Mouse (Mus musculus): ENCODE measurements around the gene Smoc2.

Smoc2 gene

DNA sequence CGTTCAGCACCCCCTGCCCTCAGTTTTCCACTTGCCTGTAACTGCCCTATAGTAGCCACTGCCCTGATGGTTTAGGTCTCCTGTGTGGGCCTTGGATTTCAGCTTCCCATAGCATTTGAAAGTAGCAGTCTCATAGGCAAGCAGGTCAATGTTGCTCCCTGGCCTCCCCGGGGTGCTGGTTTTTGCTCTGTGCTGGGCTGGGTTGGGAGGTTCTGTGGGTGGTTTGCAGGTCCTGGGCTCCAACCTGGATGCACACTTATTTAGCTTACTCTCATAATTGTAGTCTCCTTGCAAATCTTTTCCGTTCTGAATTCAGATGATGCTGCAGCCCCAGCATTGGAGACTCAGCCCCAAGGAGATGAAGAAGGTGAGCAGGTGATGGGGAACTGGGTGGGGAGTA lies 67.6 kb downstream of the Smoc2 start:
- DNase-seq (ENCODE audit: inconsistent ontology term) = no peak

DNA sequence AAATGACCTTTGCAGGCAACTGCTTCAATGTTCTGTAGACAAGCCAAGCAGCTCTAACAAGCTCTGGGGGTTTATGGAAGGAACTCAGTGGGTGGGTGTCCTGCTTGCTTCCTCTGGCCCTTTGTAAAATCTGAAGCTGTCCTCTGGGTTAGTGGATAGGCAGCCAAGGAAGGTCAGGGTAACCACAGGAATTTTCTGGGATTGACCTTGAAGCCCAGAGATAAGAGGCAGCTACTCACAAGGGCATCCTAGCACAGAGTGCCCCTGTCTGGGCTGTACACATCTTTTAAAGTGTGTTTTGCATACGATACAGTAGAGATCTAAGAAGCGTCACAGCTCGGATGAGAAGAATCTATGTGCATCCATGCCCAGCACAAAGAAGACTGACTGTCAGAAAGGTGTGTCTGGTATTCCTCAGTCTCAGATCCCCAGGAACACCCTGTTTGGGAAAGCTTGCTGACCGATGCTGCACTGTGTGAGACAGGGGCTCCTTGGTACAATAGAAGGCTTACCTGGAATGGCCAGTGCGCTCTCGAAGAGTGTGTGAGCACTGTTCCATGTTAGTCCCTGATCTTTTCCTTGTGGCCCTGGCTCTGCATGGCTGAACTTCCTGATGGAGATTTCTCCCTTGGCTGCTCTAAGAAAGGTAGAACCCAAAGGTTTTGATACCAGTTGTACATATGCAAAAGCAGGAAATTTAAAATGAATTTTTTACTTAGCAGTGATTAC lies 69.9 kb downstream of the Smoc2 start:
- no peak for DNase-seq (ENCODE audit: inconsistent ontology term)

DNA sequence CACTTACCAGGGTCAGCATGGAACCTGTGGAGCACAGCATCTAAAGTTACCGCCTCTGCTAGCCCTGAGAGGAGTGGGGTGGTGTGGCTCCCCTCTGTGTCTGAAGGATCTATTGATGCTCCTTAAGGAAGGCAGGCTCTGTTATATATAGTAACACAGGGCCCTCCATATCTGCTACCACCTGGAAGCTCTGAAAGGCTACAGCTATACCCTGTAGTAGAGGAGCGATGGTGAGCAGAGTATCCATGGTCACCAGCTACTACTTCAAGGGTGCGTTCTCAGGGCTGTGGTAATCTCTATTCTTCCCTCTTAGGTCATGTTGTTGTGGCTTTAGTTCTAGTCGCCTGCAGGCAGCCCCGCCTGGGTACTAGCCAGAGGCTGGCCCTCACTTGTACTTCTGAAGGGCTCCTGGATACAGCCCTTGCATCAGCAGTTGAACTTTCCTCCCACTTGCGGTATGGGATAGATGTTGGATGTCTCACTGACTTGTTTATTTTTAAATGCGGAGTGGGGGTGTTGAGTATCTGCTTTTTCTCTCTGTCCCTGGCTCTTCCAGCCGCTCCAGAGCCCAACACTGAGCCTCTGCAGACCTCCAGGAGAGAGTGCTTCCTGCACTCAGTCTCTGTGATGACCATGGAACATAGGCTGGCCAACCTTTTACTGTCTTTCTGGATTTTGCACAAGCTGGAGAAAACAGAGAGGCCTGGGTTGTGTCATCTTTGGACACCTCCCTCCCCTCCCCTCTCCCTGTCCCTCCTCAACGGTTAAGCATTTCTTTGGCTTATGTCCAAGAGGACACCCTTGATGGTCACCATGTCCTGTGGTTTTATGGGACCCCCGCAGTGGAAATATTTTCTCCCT lies 74.1 kb downstream of the Smoc2 start:
- no peak for DNase-seq (ENCODE audit: inconsistent ontology term)

DNA sequence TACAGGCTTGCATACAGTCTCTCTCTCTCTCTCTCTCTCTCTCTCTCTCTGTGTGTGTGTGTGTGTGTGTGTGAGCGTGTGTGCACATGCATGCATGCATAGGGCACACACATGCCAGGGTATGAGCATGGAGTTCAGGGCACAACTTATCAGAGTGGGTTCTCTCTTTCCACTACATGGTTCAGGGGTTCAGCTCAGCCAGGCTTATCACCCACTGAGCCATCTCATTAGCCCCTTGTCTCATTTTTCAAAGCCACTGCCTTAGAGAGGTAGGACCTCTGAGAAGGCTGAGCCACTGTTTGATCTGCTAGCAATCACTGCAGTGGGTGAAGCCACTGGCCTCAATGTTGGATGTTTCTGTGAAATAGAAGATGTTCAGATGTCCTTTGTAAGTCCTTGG lies 82.2 kb downstream of the Smoc2 start:
- DNase-seq (ENCODE audit: inconsistent ontology term) = no peak

DNA sequence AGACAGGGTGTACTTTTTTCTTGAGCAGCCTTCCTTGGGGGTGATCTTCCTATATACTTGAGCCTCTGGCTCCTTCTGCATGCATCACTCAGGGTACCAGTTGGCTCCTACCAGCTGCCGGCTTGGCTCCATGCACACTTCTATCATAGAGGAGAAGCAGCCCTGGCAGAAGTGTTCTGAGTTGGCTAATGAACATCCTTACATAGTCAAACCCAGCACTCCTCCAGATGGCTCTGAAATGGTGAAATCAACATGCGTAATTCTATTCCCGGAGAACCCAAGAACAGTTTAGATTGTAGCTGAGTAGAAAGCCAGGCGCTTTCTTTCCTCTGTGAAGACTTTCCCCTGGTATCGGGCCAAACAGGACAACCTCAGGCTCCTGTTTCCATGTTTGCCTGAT lies 91.2 kb downstream of the Smoc2 start:
- no peak for DNase-seq (ENCODE audit: inconsistent ontology term)

DNA sequence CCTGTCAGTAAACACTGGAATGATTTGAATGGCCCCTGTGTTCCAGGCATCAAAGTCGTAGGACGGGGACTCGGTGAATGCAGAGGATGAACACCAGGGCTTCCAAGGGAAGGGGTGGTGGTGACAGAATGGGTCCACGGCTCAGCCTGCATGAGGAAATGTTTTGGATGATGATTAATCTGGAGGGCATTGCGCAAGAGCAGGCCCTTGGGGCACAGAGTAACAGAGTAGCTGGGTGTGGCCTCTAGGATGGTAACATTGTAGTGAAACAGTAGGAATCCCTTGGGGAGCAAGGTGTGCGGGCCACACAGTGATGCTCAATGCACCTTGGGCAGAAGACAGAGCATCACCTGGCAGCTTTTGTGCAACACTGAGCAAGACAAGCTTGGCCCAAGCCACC lies 92.3 kb downstream of the Smoc2 start:
- no peak for DNase-seq (ENCODE audit: inconsistent ontology term)

DNA sequence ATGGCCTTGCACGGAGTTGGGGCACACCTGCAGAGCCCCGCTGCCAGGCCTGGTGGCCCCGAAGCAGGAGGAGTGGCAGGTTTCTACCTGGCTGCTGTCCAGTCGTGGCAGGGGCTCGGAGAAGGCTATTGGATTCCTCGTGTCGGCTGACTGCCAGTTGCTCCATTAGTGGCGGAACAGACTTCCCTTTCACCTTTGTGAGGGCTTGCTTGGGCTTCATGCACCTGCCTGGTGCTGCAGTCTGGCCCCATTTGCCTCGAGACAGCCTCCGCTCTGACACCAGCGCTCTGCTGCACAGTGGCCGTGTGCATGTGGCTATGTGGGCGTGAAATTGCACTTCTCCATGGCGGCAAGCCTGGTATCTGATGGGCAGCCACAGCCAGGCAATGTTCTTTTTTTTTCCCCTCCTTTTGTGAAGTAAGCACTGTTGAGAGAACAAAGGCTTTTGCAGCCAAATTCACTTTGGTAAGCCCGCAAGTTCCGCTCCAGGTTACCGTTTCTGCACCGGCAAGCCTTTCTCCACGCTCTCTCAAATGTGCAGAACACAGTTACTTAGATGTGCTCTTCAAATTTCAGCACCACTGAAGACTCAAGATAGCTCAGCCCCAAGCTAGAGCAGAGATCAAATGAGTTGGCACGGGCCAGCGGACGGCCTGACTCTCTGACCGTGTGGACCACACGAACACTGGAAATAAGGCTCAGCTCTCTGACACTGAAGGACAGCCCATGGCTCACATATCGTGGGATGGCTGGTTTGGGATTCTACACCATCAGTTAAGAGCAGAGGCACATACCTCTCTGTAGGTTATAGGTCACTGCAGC lies 93.2 kb downstream of the Smoc2 start:
- DNase-seq (ENCODE audit: inconsistent ontology term) = peak; percentile 16

DNA sequence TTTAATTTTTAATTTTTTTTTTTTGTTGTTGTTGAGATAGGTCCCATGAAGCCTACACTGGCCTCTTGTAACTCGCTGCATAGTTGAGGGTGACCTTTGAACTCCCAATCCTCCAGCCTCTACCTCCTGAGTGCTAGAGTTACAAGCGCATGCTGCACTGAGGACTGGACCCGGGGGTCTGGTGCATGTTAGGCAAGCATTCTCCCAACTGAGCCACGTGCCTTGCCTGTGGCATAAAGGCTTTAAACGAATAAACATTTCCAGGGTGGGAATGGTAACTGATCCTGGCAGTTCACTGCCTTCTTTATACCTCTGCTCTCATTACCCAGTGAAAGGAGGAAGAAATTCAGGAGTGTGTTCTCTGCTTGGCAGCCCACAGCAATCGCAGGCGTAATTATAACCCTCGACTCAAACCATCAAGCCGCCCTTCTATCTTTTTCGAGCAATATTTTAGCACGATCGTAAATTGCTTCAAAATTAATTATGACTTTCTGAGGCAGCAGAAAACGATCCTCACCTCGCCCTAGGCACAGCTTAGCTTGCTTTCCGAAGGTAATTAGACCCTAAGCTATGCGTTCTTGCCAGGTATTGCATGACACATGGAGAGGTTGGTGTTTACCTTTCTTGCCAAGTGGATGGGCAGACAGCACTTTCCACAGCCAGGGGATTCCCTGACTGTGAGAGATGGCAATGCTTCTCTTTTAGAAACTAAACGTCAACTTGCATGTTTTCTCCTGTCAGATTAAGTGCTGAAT lies 99.6 kb downstream of the Smoc2 start:
- DNase-seq (ENCODE audit: inconsistent ontology term) = no peak

DNA sequence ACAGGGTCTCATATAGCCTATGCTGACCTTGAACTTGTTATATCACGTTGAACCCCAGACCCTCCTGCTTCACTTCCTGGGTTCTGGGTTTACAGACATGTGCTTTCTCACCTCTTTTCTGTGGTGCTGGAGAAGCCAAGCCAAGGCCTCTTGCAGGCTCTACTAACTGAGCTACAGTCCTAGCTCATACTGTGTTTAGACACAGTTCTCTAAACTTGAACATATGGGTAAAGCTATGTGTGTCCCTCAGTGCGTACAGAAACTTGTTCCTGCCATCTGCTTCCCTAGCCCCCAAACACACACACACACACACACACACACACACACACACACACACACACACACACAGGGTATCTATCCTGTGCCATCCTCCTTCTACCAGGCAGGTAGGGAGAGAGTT lies 100.2 kb downstream of the Smoc2 start:
- no peak for DNase-seq (ENCODE audit: inconsistent ontology term)

DNA sequence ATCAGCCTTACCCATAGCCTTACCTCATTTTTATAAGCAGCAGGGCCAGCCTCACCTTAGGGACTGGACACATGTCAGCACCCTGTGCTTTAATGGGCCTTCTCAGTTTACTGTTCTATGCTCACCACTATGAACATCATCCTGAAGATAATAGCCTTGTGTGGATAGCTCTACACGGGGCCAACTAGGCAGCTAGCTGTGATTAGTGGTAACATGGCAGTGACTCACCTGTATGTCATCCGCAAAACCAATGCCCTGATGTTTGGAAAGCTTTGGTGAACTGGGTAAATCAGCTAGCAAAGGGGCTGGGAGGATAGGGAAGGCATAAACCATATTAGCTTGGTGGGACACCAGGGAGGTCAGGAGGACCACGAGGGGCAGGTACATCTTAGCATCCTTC lies 100.7 kb downstream of the Smoc2 start:
- DNase-seq (ENCODE audit: inconsistent ontology term) = no peak

DNA sequence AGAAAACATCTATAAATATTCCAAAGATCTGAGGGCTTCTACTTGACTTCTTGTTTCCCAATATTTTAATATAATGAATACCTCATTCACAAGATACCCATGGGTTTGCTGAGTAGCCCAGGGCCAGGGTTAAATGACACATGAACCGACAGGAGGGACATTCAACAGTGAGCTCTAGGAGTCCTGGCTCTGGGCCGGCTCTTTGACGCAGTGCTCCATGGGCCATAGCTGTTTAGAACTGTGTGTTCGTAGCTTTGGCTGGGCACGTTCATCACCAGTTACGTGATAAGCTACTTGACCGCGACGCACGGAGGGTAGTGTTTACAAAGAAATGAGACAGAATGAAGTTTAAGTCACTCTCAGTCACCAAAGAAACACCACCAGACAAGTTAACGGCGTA lies 101.2 kb downstream of the Smoc2 start:
- DNase-seq (ENCODE audit: inconsistent ontology term) = no peak

DNA sequence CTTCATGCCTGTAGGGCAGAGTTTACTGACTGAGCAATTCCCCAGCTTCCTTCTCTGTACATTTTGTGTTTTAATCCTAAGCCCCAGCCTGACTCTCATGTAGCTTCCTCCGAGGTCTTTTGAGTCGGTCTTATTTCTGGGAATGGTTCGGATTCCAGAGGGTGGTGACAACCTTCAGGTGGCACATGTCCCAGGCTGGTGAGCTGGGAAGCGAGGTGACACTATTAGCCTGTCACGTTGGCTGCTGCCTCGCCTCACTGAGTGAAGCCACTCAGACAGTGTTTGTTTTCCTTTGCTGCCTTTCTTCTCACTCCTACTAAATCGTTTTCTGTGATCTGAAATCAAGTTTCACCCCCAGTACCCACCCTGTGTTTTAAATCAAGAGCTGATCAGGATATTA lies 102.2 kb downstream of the Smoc2 start:
- no peak for DNase-seq (ENCODE audit: inconsistent ontology term)

DNA sequence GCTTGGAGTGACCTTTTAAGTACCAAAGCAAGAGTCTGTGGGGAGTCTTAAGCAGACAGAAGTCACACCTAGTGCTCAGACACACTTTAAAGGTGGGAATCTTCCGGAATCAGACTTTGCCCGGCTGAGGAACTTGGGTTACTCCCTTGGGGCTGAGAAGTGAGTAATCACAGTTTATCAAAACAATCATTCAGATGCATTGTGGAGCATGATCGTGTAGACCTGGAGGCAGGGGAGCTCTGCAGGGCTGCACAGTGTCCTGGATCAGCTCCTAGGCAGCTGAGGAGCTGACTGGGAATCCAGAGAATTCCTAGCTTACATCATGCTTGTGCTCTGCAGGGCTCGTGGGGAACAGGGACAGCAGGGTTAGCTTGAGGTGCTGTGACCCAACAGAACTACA lies 104.7 kb downstream of the Smoc2 start:
- DNase-seq (ENCODE audit: inconsistent ontology term) = no peak

DNA sequence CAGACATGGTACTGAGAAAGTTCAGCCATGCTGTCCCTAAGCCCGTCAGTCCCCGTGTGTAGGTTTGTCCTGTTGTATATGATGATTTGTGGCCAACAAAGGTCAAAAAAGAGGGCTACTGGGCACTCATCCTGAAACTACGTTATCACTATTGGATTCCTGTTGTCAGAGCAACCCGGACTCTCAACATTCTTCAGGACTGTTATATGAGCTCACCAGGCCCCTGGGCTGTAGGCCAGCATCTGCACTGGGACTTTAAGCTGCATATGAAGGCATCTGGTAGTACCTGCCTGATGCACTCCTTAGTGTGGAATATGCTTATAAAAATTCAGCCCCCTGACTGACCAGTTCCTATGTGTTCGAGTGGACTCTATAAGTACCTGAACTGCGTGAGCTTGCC lies 105.7 kb downstream of the Smoc2 start:
- DNase-seq (ENCODE audit: inconsistent ontology term) = no peak

DNA sequence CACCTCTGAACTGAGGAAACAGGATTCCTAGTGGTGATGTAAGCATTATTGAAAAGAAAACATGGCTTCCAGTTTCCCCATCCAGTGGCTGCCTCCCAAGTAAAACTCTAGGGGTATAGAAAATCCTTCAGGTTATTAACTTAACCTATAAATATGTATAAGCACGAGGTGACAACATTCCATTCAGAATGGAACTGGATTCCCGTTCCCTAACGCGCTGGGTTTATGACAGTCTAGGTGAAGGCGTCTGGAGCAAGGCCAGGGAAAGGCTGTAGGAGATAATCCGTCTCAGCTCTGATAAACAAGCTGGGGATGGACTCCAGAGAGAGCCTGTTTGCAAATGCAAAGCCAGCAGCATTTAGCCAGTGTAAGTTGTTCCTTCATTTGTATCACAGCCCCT lies 108.0 kb downstream of the Smoc2 start:
- no peak for DNase-seq (ENCODE audit: inconsistent ontology term)

DNA sequence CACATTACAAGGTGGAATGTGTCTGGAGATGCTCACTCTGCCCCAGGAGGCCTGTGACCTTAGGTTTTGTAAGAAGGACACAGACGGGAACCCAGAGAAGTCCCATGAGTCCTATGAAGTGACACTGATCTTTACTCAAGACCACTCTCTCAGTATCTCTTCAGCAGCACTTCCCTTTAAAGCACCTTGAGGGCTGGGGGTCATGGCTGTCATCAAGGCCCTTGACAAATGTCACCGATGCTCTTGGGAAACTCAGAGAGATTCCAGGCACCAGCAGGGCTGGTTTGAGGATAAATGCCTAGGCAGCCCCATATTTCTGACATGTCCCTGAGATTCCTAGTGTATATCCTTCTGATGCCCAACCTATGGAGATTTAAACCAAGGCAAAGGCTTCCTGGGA lies 113.1 kb downstream of the Smoc2 start:
- DNase-seq (ENCODE audit: inconsistent ontology term) = no peak

DNA sequence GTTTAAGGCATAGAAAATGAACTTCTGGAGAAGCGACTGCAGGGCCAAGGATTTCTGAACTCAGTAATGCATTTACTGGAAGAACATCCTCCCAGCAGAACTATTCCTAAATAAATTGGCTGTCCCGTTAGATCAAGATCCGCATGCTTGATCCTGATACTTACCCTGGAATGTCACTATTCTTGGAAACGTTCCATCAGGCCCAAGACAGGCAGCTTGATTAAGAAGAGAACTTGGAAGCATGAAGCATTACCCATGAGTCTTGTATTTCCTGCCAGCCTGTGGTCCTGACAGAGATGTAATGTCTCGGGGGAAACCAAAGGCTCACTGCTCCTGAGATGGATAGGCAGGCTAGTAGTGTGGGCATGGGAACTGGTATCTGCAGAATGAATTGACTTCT lies 115.6 kb downstream of the Smoc2 start:
- DNase-seq (ENCODE audit: inconsistent ontology term) = peak; percentile 67

DNA sequence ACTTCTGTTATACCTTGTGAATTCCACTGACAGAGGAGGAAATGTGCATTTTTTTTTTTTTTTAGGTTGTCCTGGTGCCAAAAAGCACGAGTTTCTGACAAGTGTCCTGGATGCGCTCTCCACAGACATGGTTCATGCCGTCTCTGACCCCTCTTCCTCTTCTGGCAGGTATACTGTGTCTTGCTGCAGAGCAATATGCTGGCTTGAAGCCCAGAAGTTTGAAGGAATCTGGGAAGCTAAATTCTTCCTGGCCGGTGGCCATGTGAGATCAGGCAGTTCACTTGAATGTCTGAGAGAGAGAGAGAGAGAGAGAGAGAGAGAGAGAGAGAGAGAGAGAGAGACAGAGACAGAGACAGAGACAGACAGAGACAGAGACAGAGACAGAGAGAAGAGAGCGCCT lies 118.2 kb downstream of the Smoc2 start:
- DNase-seq (ENCODE audit: inconsistent ontology term) = peak; percentile 2

DNA sequence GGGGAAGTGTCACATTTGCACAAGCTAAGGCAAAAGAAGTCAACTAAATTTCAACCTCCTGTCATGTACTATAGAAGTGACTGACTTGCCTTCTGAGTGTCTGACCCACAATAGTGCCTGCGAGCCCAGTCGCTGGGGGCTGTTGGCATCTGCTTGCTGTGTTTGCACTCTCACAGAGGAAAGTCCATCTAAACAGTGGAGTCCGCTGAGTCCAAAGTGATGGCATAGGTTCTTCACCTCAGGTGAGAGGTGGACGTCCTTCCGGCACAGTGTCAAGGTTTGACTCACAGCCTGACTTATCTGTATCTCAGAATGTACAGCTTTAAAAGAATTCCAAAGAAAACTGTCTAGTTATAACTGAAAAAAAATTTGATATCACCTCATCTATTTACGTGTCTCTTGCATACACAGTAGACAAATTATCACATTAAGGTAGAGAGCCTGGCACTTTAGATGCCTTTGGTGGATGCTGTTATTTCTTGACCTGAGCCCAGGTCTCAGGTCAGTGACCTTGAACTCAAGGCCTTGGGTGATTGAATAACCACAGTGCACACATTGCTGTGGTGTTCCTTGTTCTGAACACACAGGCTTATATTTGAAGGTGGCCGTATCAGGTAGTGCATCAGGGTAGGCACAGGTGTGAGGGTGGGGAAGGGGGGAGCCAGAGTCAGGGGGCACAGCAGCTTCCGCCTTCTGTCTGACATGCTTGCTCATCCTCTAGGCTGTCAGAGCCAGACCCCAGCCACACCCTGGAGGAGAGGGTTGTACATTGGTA lies 119.5 kb downstream of the Smoc2 start:
- DNase-seq (ENCODE audit: inconsistent ontology term) = no peak

DNA sequence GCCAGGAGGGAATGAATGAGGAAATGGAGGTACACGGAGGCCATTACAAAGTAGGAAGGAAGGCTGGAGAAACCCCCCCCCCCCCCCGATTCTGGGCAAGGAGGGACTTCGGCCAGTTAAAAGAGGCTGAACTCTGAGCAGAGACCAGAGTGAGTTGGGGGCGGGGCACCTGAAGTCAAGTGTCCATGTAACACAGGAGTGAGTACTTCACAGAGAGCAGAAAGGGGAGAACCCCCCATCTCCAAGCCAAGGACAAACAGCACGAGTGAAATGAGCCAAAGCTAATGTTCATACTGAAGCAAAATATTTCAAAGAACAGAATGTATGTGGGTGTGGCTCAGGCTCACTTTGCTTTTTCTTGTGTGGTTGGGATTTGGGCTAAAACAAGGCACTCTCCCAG lies 121.7 kb downstream of the Smoc2 start:
- no peak for DNase-seq (ENCODE audit: inconsistent ontology term)

DNA sequence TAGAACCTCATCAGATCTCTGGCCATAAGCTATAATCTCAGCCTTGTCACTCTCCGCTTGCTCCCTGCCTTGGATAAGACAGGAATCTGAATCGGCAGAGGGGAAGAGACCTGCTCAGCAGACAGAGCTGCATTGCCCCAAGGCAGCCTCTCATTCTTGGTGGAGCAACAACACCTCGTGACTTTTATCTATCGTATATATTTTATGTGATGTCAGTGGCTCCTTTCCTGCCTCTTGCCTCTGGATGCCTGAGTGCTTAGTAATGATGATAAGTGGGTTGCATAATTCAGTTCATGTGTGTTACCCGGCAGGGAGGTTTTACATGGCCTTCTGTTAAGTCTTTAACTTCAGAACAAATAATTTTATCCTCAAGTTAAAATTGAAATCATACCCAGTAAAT lies 128.6 kb downstream of the Smoc2 start:
- DNase-seq (ENCODE audit: inconsistent ontology term) = no peak
